Mouse (Mus musculus) layer of hippocampus, adult 2 months (tissue): Measurements from ENCODE around the gene Lrmda. TPM values are rescaled to one million over a fixed set of nuclear protein-coding genes. Genes with fewer than 3 reads are reported as not detected.
A peak's percentile ranks its signal among the peaks of the same experiment; 100 is the strongest.

Source experiments
- DNase-seq, 2 experiments: peaks; one replicate each; pipeline ENCODE4 v3.0.0; 2022; ENCODE audit warnings: low spot score in 2 of 2
- H3K27ac ChIP-seq: fragments of 200-600 bp; 2 replicates; pipeline ENCODE4 v1.8.1; 2022
- H3K4me3 ChIP-seq: fragments of 200-600 bp; 2 replicates; pipeline ENCODE4 v1.8.1; 2022; ENCODE audit warnings: mild to moderate bottlenecking
- CTCF ChIP-seq: fragments of 200-600 bp; conservative IDR thresholded peaks from 2 replicates; pipeline ENCODE4 v1.8.1; 2022; ENCODE audit warnings: antibody characterized with exemption, mild to moderate bottlenecking, moderate library complexity
- total RNA-seq, 2 experiments: library from RNA; stranded (reverse); gene quantifications; 2 replicates each; pipeline ENCODE4 v1.2.3; 2021

The Lrmda gene
- total RNA-seq, 2 experiments from 2014 or later, result 0.87 to 1.5 TPM

DNA sequence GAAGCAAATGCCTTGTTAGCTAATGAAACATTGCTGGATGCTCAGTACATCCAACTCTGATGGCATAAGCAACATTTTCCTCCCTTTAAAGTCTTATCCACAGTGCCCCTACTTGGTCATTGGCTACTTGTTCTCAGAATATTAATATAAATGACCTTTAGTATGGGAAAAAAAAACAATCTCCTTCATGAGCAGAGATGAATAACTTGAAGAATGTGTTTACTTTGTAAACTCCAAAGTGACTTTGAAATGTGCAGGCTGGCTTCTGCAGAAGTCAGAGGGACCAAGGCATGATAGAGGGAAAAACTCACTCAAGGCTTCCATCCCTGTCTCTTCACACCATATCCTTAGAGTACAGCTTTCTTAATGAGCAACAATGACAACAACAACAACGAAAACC is 202.5 kb downstream of the Lrmda start:
- Histone ChIP-seq H3K27ac (no peak overlapping the region), H3K4me3 (no peak overlapping the region)
- DNase-seq, result no peak
- no peak for TF ChIP-seq CTCF

DNA sequence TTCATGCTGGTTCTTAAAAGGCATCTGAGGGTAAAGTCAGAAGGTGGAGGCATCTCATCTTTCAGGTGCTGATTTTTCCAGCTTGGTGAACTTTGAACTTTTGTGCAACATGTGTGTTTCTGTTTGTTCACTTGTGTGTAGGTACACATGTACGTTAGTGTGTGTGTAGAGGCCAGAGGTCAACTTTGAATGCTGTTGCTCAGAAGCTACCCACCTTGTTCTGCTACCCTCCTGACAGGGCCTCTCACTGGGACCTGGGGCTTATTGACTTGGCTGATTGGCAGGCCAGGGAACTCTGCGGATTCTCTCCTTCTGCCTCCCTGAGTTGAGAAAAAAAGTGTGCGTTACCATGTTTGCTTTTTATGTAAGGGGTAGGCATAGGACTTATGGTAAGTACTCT is 203.1 kb downstream of the Lrmda start:
- no peak for TF ChIP-seq CTCF
- no peak overlapping the region for H3K27ac ChIP-seq
- no peak for DNase-seq

DNA sequence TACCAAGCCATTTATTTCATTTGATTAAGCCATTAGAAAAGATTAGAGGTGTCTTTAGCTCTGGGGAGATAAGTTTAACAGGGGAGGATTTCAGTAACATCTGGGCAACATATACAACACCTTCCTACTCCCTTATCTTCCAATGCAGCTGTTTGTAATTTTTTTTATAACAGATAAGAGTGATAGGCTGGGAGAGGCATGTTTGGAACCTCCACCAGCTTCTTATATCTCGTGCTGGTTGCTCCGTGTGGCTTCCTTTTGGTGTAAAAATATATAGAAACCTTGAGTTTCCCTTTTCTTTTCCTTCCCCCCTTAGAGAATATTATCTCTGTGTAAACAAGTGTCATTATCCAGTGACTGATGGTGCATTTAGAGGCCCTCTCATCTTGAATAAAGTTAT is 206.7 kb downstream of the Lrmda start:
- H3K27ac ChIP-seq, result no peak overlapping the region
- DNase-seq, result no peak

More for the DNA sequence above, 203.1 kb downstream of the Lrmda start:
- H3K4me3 ChIP-seq, result no peak overlapping the region

DNA sequence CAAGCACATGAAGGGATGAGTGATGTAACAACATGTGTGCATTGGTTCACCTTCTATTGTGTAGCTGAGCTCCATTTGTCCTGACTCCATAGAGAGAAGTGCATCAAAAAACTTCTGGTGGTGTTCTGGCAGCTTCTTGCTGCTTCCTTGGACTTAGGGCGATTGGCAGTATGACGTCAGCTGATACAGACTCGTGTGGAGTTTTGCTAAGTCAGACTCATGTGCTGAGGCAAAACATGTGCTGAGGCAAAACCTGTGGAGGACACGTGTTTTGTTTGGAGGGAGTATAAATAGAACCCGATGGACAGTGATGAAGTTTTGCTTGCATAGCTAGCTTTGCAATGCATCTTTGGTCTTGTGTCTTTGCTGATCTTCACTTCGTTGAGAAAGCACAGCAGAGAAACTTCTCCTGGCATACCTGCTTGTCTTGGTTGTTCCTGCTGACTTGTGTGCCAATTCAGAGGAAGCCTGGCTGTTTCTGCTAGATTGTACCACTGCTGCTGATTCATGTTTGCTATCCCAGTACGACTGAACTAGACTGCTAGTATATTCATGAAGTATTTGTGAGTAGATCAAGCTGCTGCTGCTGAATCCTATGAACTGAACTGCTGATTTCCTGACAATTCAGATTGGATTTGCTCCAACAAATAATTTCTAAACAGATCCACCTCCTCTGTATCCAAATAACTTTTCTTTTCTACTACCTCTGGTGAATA is 208.9 kb downstream of the Lrmda start:
- DNase-seq, result no peak
- TF ChIP-seq CTCF, result no peak
- H3K27ac ChIP-seq, result no peak overlapping the region
- no peak overlapping the region for H3K4me3 ChIP-seq

More for the DNA sequence above, 206.7 kb downstream of the Lrmda start:
- no peak for TF ChIP-seq CTCF
- no peak overlapping the region for H3K4me3 ChIP-seq

DNA sequence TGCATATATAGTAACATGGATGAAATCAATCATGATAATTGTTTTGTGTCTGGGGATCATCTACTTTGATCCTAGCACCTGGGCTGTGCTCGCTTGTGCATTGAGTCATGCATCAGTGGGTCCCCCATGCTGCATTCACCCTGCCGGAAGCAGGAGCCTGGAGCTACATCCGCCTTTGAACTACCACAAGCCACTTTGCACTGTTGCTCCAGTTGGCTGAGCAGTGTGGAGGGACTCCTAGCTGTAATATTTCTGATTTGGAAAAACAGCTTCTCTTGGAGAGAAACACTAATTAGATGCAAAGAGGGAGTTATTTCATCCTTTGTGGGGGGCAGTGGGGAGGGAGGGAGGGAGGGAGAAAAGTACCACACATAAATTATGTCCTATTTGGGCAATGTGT is 220.8 kb downstream of the Lrmda start:
- no peak for DNase-seq
- no peak overlapping the region for H3K27ac ChIP-seq
- H3K4me3 ChIP-seq, result no peak overlapping the region
- no peak for TF ChIP-seq CTCF

DNA sequence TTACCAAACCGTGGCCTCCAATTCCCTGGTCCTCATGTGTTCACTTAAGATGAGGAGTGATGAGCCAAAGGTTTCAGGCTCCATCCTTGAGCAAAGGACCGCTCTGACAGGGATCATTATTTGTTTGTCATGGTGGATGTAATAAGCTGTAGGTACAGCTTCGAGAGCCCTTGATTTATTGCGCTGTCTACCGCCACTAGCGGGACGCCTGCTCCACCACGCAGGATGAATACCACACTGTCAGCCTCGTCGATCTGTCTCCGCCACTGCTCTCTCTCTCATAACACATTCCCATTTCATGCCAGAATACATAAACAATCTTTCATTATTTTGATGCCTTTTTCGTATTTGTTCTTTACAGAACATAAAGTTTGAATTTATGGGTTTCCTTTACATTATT is 235.9 kb downstream of the Lrmda start:
- no peak for TF ChIP-seq CTCF
- DNase-seq, result no peak
- Histone ChIP-seq H3K4me3 (no peak overlapping the region), H3K27ac (no peak overlapping the region)

DNA sequence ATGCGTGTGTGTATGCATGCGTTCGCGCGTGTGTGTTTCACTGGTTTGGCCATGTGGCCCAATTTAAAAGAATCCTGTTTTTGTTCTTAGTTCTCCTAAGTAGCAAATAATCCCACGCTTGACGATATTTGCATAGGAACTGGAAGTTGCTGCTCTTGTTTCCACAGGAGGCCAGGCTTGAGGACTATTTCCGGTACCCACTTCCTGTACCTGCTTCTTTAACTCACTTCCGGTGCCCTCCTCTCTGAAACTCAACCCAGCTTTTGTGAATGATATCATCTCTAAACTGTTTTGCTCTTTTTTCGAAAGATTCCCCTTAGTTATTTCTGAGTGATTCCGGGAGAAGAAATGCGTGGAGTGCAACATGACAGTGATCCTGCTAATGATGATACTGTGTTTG is 236.8 kb downstream of the Lrmda start:
- no peak overlapping the region for H3K4me3 ChIP-seq
- H3K27ac ChIP-seq, result no peak overlapping the region
- TF ChIP-seq CTCF, result no peak
- no peak for DNase-seq

DNA sequence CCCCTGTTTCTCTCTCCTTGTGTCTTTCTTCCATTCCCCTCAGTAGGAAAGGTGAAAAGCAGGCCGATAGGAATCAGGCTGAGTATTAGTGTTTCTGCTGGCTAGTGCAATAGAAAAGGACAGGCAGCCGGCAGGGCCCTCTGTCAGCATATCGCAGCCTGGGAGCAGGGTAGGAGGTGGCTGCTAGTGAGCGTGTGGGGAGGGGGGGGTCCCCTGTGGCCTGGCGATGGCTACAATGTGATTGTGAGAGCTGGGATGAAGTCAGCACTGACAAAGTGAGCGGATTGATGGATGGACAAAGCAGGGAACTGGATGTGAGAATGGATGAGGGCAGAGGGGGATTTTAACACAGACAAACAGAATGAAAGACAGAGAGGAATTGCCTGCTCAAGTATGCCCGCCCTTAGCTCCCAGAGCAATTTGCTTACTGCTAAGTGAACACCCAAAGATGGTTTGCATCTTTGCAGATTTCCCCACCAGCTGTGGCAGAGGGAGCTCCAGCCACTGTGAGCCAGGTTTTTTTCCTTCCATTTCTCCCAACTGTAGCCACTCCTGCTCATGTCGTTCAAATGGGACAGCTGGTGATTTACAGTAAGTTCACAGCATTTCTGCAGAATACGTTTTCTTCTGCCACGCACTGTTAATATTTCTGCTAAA is 240.0 kb downstream of the Lrmda start:
- no peak overlapping the region for H3K27ac ChIP-seq
- DNase-seq, result peak in 1 of 2 experiments; percentile 12
- TF ChIP-seq CTCF, result no peak

DNA sequence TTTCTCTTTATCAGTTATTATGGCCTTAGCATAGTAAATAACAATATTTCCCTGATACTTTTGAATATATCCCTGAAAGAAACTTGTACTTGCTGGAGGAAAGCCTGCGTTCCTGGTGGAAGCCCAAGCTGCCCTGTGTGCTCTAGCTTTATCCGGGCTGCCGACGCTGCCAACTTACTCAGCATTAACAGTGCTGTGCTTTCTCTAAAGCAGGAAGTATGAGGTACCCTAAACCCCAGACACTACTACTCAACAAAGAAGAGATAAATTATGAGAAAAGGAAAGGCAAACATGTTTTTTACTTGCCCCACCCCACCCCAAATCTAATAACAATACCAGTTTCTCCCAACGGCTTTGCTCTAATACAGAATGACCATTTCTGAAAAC is 240.5 kb downstream of the Lrmda start:
- DNase-seq, result no peak
- TF ChIP-seq CTCF, result no peak
- H3K4me3 ChIP-seq, result no peak overlapping the region
- H3K27ac ChIP-seq, result no peak overlapping the region

More for the DNA sequence above, 240.0 kb downstream of the Lrmda start:
- no peak overlapping the region for H3K4me3 ChIP-seq

DNA sequence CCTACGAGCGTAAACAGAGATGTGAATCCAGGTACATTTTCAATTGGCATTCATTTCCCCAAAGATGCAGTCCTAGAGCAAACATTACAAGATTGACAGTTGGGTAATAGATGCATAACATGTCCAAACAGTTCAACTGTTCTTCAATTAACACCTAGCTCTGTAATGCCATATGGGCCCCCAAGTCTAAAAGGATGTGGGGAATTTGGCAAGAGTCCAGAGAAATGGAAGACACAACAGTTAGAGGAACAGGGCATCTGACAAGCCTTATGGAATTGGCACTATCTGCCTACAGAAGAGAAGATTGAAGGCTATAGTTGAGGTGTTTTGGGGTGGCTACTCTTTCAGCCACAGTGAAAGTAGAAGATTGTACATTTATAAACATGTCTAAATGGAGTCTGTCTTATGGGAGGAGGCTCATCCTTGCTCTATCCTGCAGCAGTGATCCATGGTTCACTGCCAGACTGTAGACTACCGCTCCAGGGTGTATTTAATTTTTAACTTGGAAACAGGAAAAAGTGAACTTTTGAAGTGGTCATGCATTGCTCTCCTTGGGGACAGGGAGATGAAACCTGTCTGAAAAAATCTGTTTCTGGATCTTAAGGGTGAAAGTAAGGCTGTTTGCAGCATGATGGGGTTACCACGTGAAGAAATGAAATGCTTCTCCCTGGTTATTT is 245.9 kb downstream of the Lrmda start:
- TF ChIP-seq CTCF, result no peak

DNA sequence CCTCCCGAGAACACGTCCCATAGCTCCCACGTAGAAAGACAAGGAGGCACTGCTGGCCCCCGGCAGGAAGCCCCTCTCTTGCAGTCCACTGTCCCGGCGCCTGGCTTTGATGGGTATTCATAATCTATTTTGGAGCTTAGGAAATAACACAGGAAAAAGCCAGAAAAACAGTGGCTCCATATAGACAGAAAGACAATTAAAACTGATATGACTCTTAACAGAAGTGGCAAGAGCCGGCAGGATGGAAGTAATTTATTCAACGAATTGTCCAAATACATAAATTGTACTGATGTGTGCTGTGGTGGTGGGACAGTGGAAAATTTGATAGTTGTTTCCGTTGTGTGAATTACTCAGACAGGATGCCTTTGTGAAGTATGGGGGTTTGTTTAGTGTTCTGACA is 250.3 kb downstream of the Lrmda start:
- no peak overlapping the region for H3K27ac ChIP-seq
- DNase-seq, result no peak
- TF ChIP-seq CTCF, result no peak
- H3K4me3 ChIP-seq, result no peak overlapping the region

More for the DNA sequence above, 245.9 kb downstream of the Lrmda start:
- no peak overlapping the region for H3K27ac ChIP-seq
- H3K4me3 ChIP-seq, result no peak overlapping the region
- DNase-seq, result no peak

DNA sequence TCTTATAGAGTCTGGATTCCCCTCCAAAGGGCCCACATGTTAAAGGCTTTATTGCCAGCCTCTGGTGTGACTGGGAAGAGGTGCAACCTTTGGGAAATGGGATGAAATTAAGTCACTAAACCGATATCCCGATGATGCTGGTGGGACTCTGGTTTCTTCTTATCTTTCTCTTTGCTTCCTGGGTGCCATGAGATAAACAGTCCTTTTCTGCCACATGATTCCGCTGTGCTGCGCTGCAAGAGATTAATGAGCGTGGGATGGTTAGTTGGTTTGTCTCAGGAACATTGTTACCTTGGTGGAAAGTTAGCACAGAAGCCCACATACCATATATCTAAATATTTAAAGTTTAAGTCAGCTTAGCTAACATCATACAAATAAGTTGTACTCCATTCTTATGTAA is 258.5 kb downstream of the Lrmda start:
- H3K4me3 ChIP-seq, result no peak overlapping the region
- no peak overlapping the region for H3K27ac ChIP-seq
- no peak for TF ChIP-seq CTCF
- DNase-seq, result no peak

DNA sequence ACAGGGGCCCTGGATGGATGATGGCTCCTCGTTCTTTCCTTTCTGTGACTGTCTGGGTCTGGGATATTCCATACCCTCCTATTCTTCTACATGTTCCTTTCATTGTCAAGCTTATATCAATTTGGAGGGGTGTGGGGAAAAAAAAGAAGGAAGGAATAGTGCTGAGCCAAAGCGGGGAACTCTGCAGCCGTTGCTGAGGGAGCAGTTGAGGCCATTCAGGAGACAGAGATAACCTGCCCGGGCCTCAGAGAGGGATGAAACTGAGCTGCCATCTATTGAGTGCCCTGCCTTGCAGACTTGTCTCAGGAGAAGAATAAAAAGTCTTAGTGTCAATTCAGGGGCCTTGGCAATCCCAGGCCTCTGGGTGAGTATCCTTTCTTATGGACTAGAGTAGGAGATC is 260.1 kb downstream of the Lrmda start:
- no peak for TF ChIP-seq CTCF
- DNase-seq, result no peak
- H3K4me3 ChIP-seq, result no peak overlapping the region
- no peak overlapping the region for H3K27ac ChIP-seq
